In the genomic region with DNA sequence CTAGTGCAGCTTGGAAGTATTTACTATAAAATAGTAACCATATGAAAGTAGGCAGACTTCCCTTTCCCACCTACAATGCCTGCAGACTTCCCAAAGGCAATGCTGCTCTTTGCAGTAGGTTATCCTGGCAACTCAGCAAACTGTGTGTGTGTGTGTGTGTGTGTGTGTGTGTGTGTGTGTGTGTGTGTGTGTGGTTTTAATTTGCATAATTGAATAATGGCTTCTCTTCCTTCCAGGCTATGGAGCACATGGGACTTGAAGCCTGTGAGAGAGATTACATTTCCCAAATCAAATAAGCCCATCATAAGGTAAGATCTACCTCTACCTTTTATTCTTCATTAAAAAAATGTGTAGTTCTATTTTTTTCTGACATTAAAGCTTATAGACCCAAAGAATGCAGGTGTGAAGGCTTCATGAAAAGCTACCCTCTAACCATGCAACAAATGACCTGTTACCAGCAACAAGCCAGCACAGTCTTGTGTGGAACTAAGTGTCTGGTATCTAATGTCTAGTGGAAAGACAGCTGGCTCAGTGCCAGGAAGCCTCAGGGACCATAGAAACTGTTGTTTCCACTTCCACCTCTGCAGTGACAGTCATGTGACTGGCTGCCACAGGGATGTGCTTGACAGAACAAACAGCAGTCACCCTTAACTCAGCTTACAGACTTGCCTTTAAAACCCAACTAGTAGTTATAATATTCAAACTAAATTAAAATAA, we compare ENCODE assay signal across 8 mouse cellular contexts. TPM values are rescaled to one million over a fixed set of nuclear protein-coding genes. Genes with fewer than 3 reads are reported as not detected.
DNase-seq lines count a peak whose midpoint lies in the region; ATAC-seq lines count a peak whose summit lies in the region.
"Had no signal": no experiment of that assay in that cellular context is flagged by ENCODE, and none has a peak within 500 bp of the region (broad histone marks: within the 10 kb centered on the region; RNA-seq: fewer than 3 reads in every experiment).

No protein-coding gene starts in this region.

- H3K4me1 ChIP-seq in embryonic facial prominence, embryonic 11.5 days (ENCODE audit: control insufficient read depth, insufficient read depth, low read length) = no peaks in the 10 kb centered on the region
- H3K4me1 ChIP-seq in hindbrain, embryonic 13.5 days (replicated peaks) = peaks cover 3% of the 10 kb centered on the region; the same call in 1 of the 2 replicates
- H3K4me1 ChIP-seq: limb, embryonic 15.5 days had no signal

- no peak overlapping the region for H3K4me3 ChIP-seq in embryonic facial prominence, embryonic 11.5 days (ENCODE audit: low read depth, low read length)
- H3K4me3 ChIP-seq in hindbrain, embryonic 13.5 days = no peak overlapping the region
- H3K4me3 ChIP-seq: limb, embryonic 15.5 days had no signal

- ATAC-seq in embryonic facial prominence, embryonic 11.5 days (replicated peaks; ENCODE audit: insufficient number of reproducible peaks, low FRiP score, low TSS enrichment, low read depth) = peak; percentile 79
- peak; percentile 87 for ATAC-seq in hindbrain, embryonic 13.5 days (ENCODE audit: low FRiP score)
- ATAC-seq in monocyte, adult 5-6 weeks (replicated peaks; ENCODE audit: insufficient number of reproducible peaks, low FRiP score, low TSS enrichment, poor library complexity, severe bottlenecking) = no peak

- H3K4me2 ChIP-seq in embryonic facial prominence, embryonic 11.5 days (ENCODE audit: low read depth, low read length) = no peak overlapping the region
- H3K4me2 ChIP-seq in hindbrain, embryonic 13.5 days = no peak overlapping the region
- H3K4me2 ChIP-seq: limb, embryonic 15.5 days had no signal

- H3K27me3 ChIP-seq in embryonic facial prominence, embryonic 11.5 days (ENCODE audit: control insufficient read depth, insufficient read depth, low read length) = no peaks in the 10 kb centered on the region
- H3K27me3 ChIP-seq in hindbrain, embryonic 13.5 days = 0 out of 2 replicates have a peak, but pooled peaks cover under 1% of the 10 kb centered on the region
- H3K27me3 ChIP-seq: limb, embryonic 15.5 days had no signal

- H3K9me3 ChIP-seq in embryonic facial prominence, embryonic 11.5 days (replicated peaks; ENCODE audit: control insufficient read depth, low read length) = no peaks in the 10 kb centered on the region
- H3K9me3 ChIP-seq in hindbrain, embryonic 13.5 days = no peaks in the 10 kb centered on the region
- H3K9me3 ChIP-seq: limb, embryonic 15.5 days had no signal

- no peak overlapping the region for H3K27ac ChIP-seq in embryonic facial prominence, embryonic 11.5 days (replicated peaks; ENCODE audit: low read depth, low read length)
- H3K27ac ChIP-seq in hindbrain, embryonic 13.5 days = no peak overlapping the region
- H3K27ac ChIP-seq: limb, embryonic 15.5 days had no signal

- H3K9ac ChIP-seq in embryonic facial prominence, embryonic 11.5 days (replicated peaks; ENCODE audit: low read length) = no peak overlapping the region
- no peak overlapping the region for H3K9ac ChIP-seq in hindbrain, embryonic 13.5 days
- H3K9ac ChIP-seq: limb, embryonic 15.5 days had no signal

- no peaks in the 10 kb centered on the region for H3K36me3 ChIP-seq in embryonic facial prominence, embryonic 11.5 days (replicated peaks; ENCODE audit: control insufficient read depth, insufficient read depth, low read depth, low read length)
- peaks cover 12% of the 10 kb centered on the region for H3K36me3 ChIP-seq in hindbrain, embryonic 13.5 days

- peak; percentile 30 to 32 for DNase-seq in spleen, adult 18-20 months
- no peak for DNase-seq in spleen, adult 12 weeks (ENCODE audit: low spot score)
- DNase-seq in embryonic facial prominence, embryonic 11.5 days (ENCODE audit: low spot score) = peak; percentile 49
- peak; percentile 29 for DNase-seq in mesoderm, embryonic 11.5 days (ENCODE audit: low read depth, low spot score)
- no peak for DNase-seq in layer of hippocampus, postnatal 14 days (ENCODE audit: low spot score in 2 of 2)

RNA-seq across cellular contexts. Expression of gene Gng4, which starts 7.9 kb away (rescaled TPM):
- polyA plus RNA-seq in embryonic facial prominence, embryonic 11.5 days (2014; fragmentation: Nextera tagmentation; extraction: Ambion mirVana) = 1.7 and 2.4 TPM in 2 replicates
- polyA plus RNA-seq in hindbrain, embryonic 13.5 days (2015; fragmentation: Nextera tagmentation; extraction: Ambion mirVana) = 22.2 and 27.1 TPM in 2 replicates
- not detected in 3 replicates for total RNA-seq in monocyte, adult 5-6 weeks (2017)
- total RNA-seq in layer of hippocampus, postnatal 14 days (2021) = 10 to 100 TPM; 61.2 to 62.1 TPM

Comparison
In these comparisons a context has a peak if more than half of its experiments do, and no peak if none do; other contexts are left out.
1. DNase-seq: peak in spleen, adult 18-20 months (2 of 2), embryonic facial prominence, embryonic 11.5 days (single experiment) and mesoderm, embryonic 11.5 days (single experiment); none in spleen, adult 12 weeks (single experiment) and layer of hippocampus, postnatal 14 days (0 of 2).
2. RNA of gene Gng4, which starts 7.9 kb away (total RNA-seq): 61.2 to 62.1 TPM in layer of hippocampus, postnatal 14 days; not detected in monocyte, adult 5-6 weeks; every median in the first group is over 10 times any median in the second.